Mouse (Mus musculus): Measurements from ENCODE around the gene AC141477.1. TPM values are rescaled to one million over a fixed set of nuclear protein-coding genes. Genes with fewer than 3 reads are reported as not detected.

AC141477.1 gene
- total RNA-seq, 2 experiments from 2014 or later, result 3.4 TPM; not detected in 1

- DNase-seq, result no peak
Observed at GRCm38 (mm10) chr10:76408520-76408919, 31.7 kb downstream of the AC141477.1 start.

GRCm38 (mm10) chr10:76392596-76392995 is 47.6 kb downstream of the AC141477.1 start:
- DNase-seq, result no peak

- DNase-seq, result no peak
Observed at GRCm38 (mm10) chr10:76391786-76392185, 48.5 kb downstream of the AC141477.1 start.

- DNase-seq, result no peak
Observed at GRCm38 (mm10) chr10:76391166-76391565, 49.1 kb downstream of the AC141477.1 start.

Other genes starting within 250 kb of the AC141477.1 start
- gene Prmt2, start 202.6 kb downstream of the AC141477.1 start, total RNA-seq (2021), result 10 to 100 TPM; 17.5 to 18.5 TPM
- gene S100b, start 186.6 kb downstream of the AC141477.1 start, total RNA-seq (2021), result 10 to 100 TPM; 60.2 to 68.3 TPM
- gene Dip2a, start 95.2 kb downstream of the AC141477.1 start, total RNA-seq (2021), result 10 to 100 TPM; 30.8 to 39.4 TPM
- 10 to 100 TPM; 14.5 to 21.6 TPM for gene Pcnt, start 2.3 kb upstream of the AC141477.1 start, total RNA-seq (2021)
- gene 2610028H24Rik, start 8.6 kb upstream of the AC141477.1 start, total RNA-seq (2021), result not detected
- gene Mcm3ap, start 28.5 kb upstream of the AC141477.1 start, total RNA-seq (2021), result 10 to 100 TPM; 24.8 to 33.0 TPM
- 1 to 10 TPM; 3.0 to 3.7 TPM for gene Ybey, start 28.7 kb upstream of the AC141477.1 start, total RNA-seq (2021)
- gene Lss, start 91.1 kb upstream of the AC141477.1 start, total RNA-seq (2021), result 10 to 100 TPM; 21.4 to 24.2 TPM
- not detected for gene Spatc1l, start 121.8 kb upstream of the AC141477.1 start, total RNA-seq (2021)
- 10 to 100 TPM; 14.5 to 31.2 TPM for gene Ftcd, start 135.2 kb upstream of the AC141477.1 start, total RNA-seq (2021)
- 100 to 1,000 TPM; 136 to 144 TPM for gene Col6a2, start 183.2 kb upstream of the AC141477.1 start, total RNA-seq (2021)